Mouse (Mus musculus): Measurements from ENCODE around the gene Sec14l2. TPM values are rescaled to one million over a fixed set of nuclear protein-coding genes. Genes with fewer than 3 reads are reported as not detected.

The Sec14l2 gene
- total RNA-seq, 2 experiments from 2014 or later = 17.5 to 22.5 TPM

DNA sequence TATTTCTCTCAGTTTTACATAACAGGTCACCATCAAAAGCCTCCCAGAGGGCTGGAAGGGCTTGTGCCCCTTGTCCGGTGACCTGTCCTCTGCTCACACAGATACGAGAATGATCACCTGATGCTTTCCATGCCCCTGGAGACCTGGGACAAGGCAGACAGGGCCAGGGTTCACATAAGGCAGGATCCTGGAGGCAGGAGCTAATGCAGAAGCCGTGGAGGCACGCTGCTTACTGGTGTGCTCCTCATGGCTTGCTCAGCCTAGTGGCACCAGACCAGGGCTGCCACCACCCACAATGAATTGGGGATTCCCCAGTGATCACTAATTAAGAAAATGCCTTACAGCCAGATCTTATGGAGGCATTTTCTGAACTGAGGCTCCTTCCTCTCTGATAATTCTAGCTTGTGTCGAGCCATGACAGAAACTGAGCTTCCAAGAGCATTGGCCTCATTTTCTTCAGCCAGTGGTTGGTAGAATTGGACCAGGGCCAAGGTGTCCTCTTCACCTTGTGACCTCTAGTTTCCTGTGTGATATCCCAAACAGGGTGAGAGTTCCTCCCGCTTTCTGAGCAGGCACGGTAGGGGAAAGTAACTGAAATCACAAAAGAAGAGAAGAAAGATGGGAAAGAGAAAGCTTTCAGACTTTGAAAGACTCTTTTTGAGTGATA, 44.8 kb downstream of the Sec14l2 start:
- ATAC-seq (replicated peaks; ENCODE audit: low FRiP score, low TSS enrichment, poor library complexity, severe bottlenecking) = no peak

DNA sequence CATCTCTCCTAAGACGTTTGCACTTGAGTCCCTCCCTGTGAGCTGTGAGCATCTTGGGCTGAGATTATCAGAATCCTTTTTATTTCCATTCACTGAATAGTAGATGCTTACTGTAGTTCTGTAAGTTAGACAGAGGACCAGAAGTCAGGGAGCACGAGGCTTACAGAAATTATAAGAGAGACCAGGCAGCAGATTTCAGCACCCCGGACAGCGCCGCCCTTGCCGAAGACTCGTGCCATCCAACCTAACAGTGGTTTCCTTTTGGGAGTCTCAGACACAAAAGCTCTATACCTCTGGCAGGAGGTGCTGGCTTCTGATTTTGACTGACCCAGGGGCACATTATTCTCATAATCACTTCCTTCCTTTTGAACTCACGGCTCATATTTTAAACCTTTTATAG, 46.6 kb downstream of the Sec14l2 start:
- ATAC-seq (replicated peaks; ENCODE audit: low FRiP score, low TSS enrichment, poor library complexity, severe bottlenecking) = 0 out of 2 replicates have a peak, but pooled peaks have one; percentile 56

DNA sequence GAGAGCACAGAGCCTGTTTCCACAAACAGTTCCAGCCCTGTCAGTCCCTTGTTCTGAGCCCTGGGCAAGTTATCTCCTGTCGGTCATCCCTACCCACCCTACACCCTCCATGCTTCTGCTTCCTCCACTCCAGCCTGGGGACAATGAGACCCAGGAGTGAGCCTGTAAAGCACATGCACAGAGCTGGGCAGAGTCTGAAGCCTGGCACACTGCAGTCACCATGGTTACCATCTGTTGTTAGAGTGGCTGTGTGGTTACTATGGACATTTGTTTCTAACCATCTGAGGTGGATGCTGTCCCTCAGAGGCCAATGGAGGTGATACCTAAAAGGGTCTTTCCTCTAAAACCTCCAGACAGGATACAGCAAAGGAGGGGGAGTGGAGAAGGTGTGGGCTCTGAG, 53.6 kb downstream of the Sec14l2 start:
- ATAC-seq (replicated peaks; ENCODE audit: low FRiP score, low TSS enrichment, poor library complexity, severe bottlenecking) = no peak

DNA sequence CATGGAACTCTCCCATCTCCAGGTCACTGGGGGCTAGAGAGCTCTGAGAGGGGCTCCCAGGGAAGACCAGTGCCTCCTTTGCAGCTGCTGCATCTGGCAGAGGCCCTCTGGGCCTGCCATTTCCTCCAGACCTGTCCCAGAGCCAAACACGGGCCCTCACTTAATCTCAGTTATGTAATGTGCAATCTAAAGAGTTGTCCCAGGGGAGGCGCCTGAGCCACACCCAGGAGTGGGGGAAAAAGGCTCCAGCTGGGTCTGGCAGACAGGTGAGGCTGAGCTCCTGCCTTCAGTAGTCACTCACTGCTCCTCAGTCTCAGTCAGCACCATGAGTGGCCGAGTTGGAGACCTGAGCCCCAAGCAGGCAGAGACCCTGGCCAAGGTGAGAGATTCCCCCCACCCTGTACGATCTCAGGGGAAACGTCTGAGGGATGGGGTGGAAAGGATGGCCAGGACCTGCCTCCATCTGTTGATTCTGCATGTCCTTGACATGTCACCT, 58.5 kb downstream of the Sec14l2 start, which contains the start of gene Sec14l3:
TSS of gene Sec14l3 (plus strand) at position 215 of the 496 bp plus-strand sequence.
- ATAC-seq (replicated peaks; ENCODE audit: low FRiP score, low TSS enrichment, poor library complexity, severe bottlenecking) = no peak

DNA sequence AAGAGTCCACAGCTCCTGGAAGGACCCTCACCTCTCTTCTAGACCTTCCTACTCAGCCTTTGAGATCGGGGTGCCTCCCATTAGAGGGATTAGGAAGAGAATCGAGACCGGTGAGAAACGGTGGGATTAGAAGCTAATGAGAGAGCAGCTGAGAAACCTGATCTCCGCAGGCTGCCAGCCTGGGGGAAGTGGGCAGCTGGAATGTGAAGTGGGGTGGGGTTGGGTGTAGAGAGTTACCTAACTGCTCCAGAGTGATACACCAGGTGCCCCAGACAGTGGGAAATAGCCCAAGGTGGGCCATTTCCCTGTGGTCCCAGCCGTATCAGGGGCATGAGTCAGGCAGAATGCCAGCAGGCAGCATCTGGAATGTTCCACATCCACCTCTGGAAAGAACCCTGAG, 60.2 kb downstream of the Sec14l2 start:
- ATAC-seq (replicated peaks; ENCODE audit: low FRiP score, low TSS enrichment, poor library complexity, severe bottlenecking) = no peak

DNA sequence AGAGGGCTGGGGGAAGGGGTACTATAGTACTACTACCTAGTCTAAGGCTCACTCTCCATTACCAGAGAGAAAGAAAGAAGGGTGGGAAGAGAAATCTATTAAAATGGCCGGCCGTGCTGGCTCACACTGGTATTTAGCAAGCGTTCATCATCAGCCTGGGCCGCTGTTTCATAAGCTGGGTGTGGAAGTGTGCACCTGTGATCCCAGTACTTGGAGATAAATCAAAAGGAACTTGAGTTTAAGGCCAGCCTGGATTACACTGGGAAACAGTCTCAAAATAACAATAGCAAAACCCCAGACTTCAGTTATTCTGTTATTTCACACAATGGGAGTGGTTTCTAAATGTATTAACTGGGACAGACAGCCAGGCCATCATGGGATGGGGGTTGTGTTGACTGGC, 60.7 kb downstream of the Sec14l2 start:
- no peak for ATAC-seq (replicated peaks; ENCODE audit: low FRiP score, low TSS enrichment, poor library complexity, severe bottlenecking)

DNA sequence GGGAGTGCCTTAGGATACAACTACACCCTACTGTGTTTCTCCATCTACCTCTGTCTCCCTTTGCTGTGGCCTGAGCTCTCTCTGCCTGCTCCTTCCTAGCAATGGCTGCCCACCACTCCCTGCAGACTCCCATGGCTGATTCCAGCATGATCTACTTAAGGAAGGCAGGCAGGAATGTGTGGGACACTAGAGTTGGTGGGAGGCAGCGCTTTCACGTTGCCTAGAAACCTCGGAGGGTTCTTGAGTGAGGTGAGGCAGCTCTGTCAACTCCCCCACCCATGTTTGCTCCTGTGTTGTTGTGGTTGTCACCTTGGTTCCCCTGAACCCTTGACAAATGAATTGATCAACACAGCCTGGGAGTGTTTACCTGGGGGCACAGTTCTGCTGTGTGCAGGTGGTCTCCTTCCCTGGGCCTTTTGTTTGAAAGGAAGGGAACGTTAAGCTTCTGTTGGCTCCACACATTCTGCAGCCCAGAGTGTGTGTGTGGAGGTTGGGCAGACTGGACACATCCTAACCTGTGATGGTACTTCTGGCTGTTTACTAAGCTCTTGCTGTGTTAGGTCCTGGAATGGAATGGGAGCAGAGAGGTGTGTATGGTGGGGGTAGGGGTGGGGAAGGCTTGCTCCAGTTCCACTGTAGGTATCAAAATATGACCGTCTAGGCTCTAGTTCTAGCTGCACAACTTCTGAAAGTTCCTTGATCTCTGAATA, 62.2 kb downstream of the Sec14l2 start:
- ATAC-seq (replicated peaks; ENCODE audit: low FRiP score, low TSS enrichment, poor library complexity, severe bottlenecking) = no peak

DNA sequence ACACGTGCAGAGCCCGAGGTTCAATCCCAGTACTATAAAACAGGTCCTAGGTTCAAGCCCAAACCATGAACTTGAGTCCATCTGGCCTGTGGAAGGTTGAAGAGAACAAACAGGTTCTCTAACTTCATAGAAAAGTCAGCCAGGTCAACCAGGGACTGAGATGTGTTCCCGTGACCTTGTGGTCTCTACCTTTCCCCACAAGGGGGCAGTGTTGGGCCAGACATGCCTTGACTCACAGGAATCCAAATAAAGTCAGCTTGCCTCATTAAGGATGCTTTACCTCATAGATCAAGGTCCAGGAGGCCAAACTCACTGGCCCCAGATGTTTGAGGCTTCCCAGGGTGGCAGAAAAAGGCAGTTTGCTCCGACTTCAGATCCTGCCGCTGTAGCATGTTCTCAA, 69.6 kb downstream of the Sec14l2 start:
- peak; percentile 85 for ATAC-seq (replicated peaks; ENCODE audit: low FRiP score, low TSS enrichment, poor library complexity, severe bottlenecking)

DNA sequence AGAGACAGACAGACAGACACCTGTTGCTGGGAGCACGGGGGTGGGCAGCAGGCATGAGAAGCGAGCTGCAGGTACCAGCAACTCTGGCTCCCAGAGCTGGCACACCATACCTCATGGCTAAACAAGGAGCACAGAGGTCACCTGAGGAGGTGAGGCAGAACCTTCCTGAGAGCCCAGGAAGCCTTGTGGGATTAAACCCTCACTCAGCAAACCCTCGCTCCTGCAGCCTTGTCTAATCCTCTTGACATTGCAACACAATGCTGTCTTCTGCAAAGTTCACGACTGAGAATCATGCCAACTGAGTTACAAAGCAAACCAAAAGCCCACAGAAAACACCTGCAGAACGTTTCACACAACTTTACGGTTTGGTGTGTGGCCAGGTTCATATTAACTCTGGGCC, 74.8 kb downstream of the Sec14l2 start:
- ATAC-seq (replicated peaks; ENCODE audit: low FRiP score, low TSS enrichment, poor library complexity, severe bottlenecking) = no peak

DNA sequence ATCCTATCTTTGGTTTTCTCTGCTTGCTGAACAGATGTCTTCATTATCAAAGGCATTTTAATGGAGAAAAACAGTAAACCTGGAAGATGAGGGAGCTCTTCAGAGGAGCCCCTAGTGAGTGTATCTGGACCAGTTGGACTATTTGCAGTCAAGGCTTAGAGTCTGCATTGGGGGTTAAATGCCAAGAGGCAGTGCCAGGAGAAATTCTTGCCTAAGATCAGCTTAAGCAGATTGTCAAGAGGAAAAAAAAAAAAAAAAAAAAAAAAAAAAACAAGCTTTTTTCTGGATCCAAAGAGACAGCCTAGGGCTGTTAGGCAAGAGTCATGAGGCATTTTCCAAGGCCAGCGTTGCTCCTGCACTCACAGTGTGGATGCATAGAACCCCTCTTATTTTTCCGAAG, 75.4 kb downstream of the Sec14l2 start:
- no peak for ATAC-seq (replicated peaks; ENCODE audit: low FRiP score, low TSS enrichment, poor library complexity, severe bottlenecking)

Other genes with a start within 250 kb of the Sec14l2 start
- gene 4921536K21Rik, start 228.3 kb downstream of the Sec14l2 start, total RNA-seq (2014; fragmentation: Nextera tagmentation) = not detected in 2 replicates
- gene 4921536K21Rik, start 228.3 kb downstream of the Sec14l2 start, total RNA-seq (2017) = 0.56 TPM in 1 of 2 replicates, not detected in the other
- gene Dusp18, start 228.2 kb downstream of the Sec14l2 start, total RNA-seq (2014; fragmentation: Nextera tagmentation) = 0.35 TPM in 1 of 2 replicates, not detected in the other
- gene Dusp18, start 228.2 kb downstream of the Sec14l2 start, total RNA-seq (2017) = not detected in 2 replicates
- gene Slc35e4, start 208.8 kb downstream of the Sec14l2 start, total RNA-seq (2014; fragmentation: Nextera tagmentation) = 0.35 TPM in 1 of 2 replicates, not detected in the other
- 0.09 TPM in 1 of 2 replicates, not detected in the other for gene Slc35e4, start 208.8 kb downstream of the Sec14l2 start, total RNA-seq (2017)
- gene Tcn2, start 191.3 kb downstream of the Sec14l2 start, total RNA-seq (2014; fragmentation: Nextera tagmentation) = 4.0 and 6.7 TPM in 2 replicates
- 4.4 and 5.9 TPM in 2 replicates for gene Tcn2, start 191.3 kb downstream of the Sec14l2 start, total RNA-seq (2017)
- 107 and 117 TPM in 2 replicates for gene Pes1, start 159.4 kb downstream of the Sec14l2 start, total RNA-seq (2014; fragmentation: Nextera tagmentation)
- gene Pes1, start 159.4 kb downstream of the Sec14l2 start, total RNA-seq (2017) = 143 and 228 TPM in 2 replicates
- gene 4930556J24Rik, start 146.6 kb downstream of the Sec14l2 start, total RNA-seq (2014; fragmentation: Nextera tagmentation) = not detected in 2 replicates
- not detected in 2 replicates for gene 4930556J24Rik, start 146.6 kb downstream of the Sec14l2 start, total RNA-seq (2017)
- not detected in 2 replicates for gene Gal3st1, start 139.8 kb downstream of the Sec14l2 start, total RNA-seq (2014; fragmentation: Nextera tagmentation)
- not detected in 2 replicates for gene Gal3st1, start 139.8 kb downstream of the Sec14l2 start, total RNA-seq (2017)
- not detected in 2 replicates for gene Sec14l4, start 92.0 kb downstream of the Sec14l2 start, total RNA-seq (2014; fragmentation: Nextera tagmentation)
- not detected in 2 replicates for gene Sec14l4, start 92.0 kb downstream of the Sec14l2 start, total RNA-seq (2017)
- not detected in 2 replicates for gene Sec14l3, start 58.6 kb downstream of the Sec14l2 start, total RNA-seq (2014; fragmentation: Nextera tagmentation)
- not detected in 2 replicates for gene Sec14l3, start 58.6 kb downstream of the Sec14l2 start, total RNA-seq (2017)
- 39.6 and 47.8 TPM in 2 replicates for gene Mtfp1, start 28.0 kb downstream of the Sec14l2 start, total RNA-seq (2014; fragmentation: Nextera tagmentation)
- 26.3 and 31.4 TPM in 2 replicates for gene Mtfp1, start 28.0 kb downstream of the Sec14l2 start, total RNA-seq (2017)
- gene Rnf215, start 11.8 kb upstream of the Sec14l2 start, total RNA-seq (2014; fragmentation: Nextera tagmentation) = 6.6 and 8.0 TPM in 2 replicates
- gene Rnf215, start 11.8 kb upstream of the Sec14l2 start, total RNA-seq (2017) = 3.4 and 5.8 TPM in 2 replicates
- gene Ccdc157, start 36.9 kb upstream of the Sec14l2 start, total RNA-seq (2014; fragmentation: Nextera tagmentation) = 0.48 and 2.6 TPM in 2 replicates
- 0.80 and 2.9 TPM in 2 replicates for gene Ccdc157, start 36.9 kb upstream of the Sec14l2 start, total RNA-seq (2017)
- gene Sf3a1, start 36.9 kb upstream of the Sec14l2 start, total RNA-seq (2014; fragmentation: Nextera tagmentation) = 74.9 and 93.2 TPM in 2 replicates
- 42.5 and 64.9 TPM in 2 replicates for gene Sf3a1, start 36.9 kb upstream of the Sec14l2 start, total RNA-seq (2017)
- 5.9 and 8.0 TPM in 2 replicates for gene Tbc1d10a, start 63.4 kb upstream of the Sec14l2 start, total RNA-seq (2014; fragmentation: Nextera tagmentation)
- 1.8 and 2.2 TPM in 2 replicates for gene Tbc1d10a, start 63.4 kb upstream of the Sec14l2 start, total RNA-seq (2017)
- gene Castor1, start 94.8 kb upstream of the Sec14l2 start, total RNA-seq (2014; fragmentation: Nextera tagmentation) = 1.2 TPM in 1 of 2 replicates, not detected in the other
- gene Castor1, start 94.8 kb upstream of the Sec14l2 start, total RNA-seq (2017) = 0.15 TPM in 1 of 2 replicates, not detected in the other
- gene Osm, start 113.0 kb upstream of the Sec14l2 start, total RNA-seq (2014; fragmentation: Nextera tagmentation) = 3.3 and 5.6 TPM in 2 replicates
- gene Osm, start 113.0 kb upstream of the Sec14l2 start, total RNA-seq (2017) = 5.3 and 7.2 TPM in 2 replicates
- gene Lif, start 134.1 kb upstream of the Sec14l2 start, total RNA-seq (2014; fragmentation: Nextera tagmentation) = not detected in 2 replicates
- gene Lif, start 134.1 kb upstream of the Sec14l2 start, total RNA-seq (2017) = 0.30 and 0.33 TPM in 2 replicates

Measured in megakaryocyte-erythroid progenitor cell, adult 5-6 weeks (primary cell).